Comparison of ENCODE assay signal across 16 mouse cellular contexts in the genomic region with DNA sequence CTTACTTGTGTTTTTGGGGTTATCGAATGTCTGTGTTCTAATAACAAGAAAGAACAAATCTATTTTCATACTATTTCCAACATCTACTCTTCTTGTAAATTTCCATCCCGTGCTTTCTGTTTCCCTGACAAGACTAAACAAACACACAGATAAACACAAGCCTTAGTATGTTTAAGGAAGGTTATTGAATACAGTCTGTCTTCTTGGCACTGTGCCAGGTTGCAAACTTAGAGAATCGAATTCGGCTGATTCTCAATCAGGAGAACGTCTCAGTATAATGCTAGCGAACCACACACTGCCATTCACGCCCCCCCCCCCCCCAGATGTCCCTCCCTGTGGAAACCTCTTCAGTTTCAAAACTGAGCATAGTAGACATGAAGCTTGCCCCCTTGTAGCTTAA.
DNase-seq lines count a peak whose midpoint lies in the region; ATAC-seq and TF ChIP-seq lines count a peak whose summit lies in the region.
"Had no signal": no experiment of that assay in that cellular context is flagged by ENCODE, and none has a peak within 500 bp of the region (broad histone marks: within the 10 kb centered on the region; RNA-seq: fewer than 3 reads in every experiment).

No protein-coding gene starts in this region.

- no peaks in the 10 kb centered on the region for H3K9me3 ChIP-seq in lung, embryonic 14.5 days (ENCODE audit: low read depth, low read length)
- no peaks in the 10 kb centered on the region for H3K9me3 ChIP-seq in stomach, embryonic 16.5 days (replicated peaks; ENCODE audit: control insufficient read depth, low read length)
- no peaks in the 10 kb centered on the region for H3K9me3 ChIP-seq in stomach, postnatal 0 days (ENCODE audit: control insufficient read depth, low read length)
- no peaks in the 10 kb centered on the region for H3K9me3 ChIP-seq in liver, embryonic 12.5 days (replicated peaks)
- H3K9me3 ChIP-seq: embryonic facial prominence, embryonic 12.5 days; liver, embryonic 15.5 days; megakaryocyte, embryonic 14.5 days had no signal

- no peak overlapping the region for H3K9ac ChIP-seq in lung, embryonic 14.5 days
- no peak overlapping the region for H3K9ac ChIP-seq in stomach, embryonic 16.5 days (ENCODE audit: low read length)
- no peak overlapping the region for H3K9ac ChIP-seq in stomach, postnatal 0 days (ENCODE audit: low read length)
- H3K9ac ChIP-seq in liver, embryonic 12.5 days: no peak overlapping the region
- H3K9ac ChIP-seq: embryonic facial prominence, embryonic 12.5 days; liver, embryonic 15.5 days had no signal

- no peak for TF ChIP-seq CTCF in lung, embryonic 14.5 days (IDR thresholded peaks at IDR 0.05; ENCODE audit: low read depth)
- no peak for TF ChIP-seq CTCF in stomach, postnatal 0 days (IDR thresholded peaks at IDR 0.05; ENCODE audit: low read depth)

- no peaks in the 10 kb centered on the region for H3K27me3 ChIP-seq in lung, embryonic 14.5 days (ENCODE audit: insufficient read depth, low read length)
- no peaks in the 10 kb centered on the region for H3K27me3 ChIP-seq in stomach, embryonic 16.5 days (ENCODE audit: control insufficient read depth, insufficient read depth, low read length)
- H3K27me3 ChIP-seq in stomach, postnatal 0 days (ENCODE audit: control insufficient read depth, insufficient read depth, low read length): no peaks in the 10 kb centered on the region
- no peaks in the 10 kb centered on the region for H3K27me3 ChIP-seq in liver, embryonic 12.5 days (replicated peaks)
- H3K27me3 ChIP-seq: embryonic facial prominence, embryonic 12.5 days; liver, embryonic 15.5 days; megakaryocyte, embryonic 14.5 days had no signal

- DNase-seq in cerebellum, postnatal 14 days: peak; percentile 24 to 29
- no peak for DNase-seq in cerebellum, adult 18-20 months
- peak; percentile 72 for DNase-seq in lung, embryonic 14.5 days
- no peak for DNase-seq in lung, postnatal 14 days
- no peak for DNase-seq in stomach, postnatal 0 days (ENCODE audit: low spot score)
- DNase-seq in spleen, postnatal 36 days (ENCODE audit: low spot score in 2 of 2): no peak
- DNase-seq: adrenal gland, postnatal 25 days; cerebellum, adult 11-12 months; kidney, adult 11 months; right cerebral cortex, postnatal 25 days had no signal

- ATAC-seq in lung, embryonic 14.5 days (ENCODE audit: insufficient read depth): no peak
- ATAC-seq in stomach, embryonic 16.5 days (ENCODE audit: insufficient read depth, low FRiP score): no peak
- no peak for ATAC-seq in stomach, postnatal 0 days (ENCODE audit: low FRiP score, low TSS enrichment)
- no peak for ATAC-seq in liver, embryonic 12.5 days
- ATAC-seq: CD4-positive, CD25-positive, alpha-beta regulatory T cell, adult 4 months had no signal

- H3K4me2 ChIP-seq in lung, embryonic 14.5 days: no peak overlapping the region
- 0 out of 2 replicates have a peak overlapping the region, but pooled peaks have one; percentile 4 for H3K4me2 ChIP-seq in stomach, embryonic 16.5 days (ENCODE audit: low read depth, low read length)
- H3K4me2 ChIP-seq in stomach, postnatal 0 days (replicated peaks; ENCODE audit: low read depth): no peak overlapping the region
- no peak overlapping the region for H3K4me2 ChIP-seq in liver, embryonic 12.5 days
- H3K4me2 ChIP-seq: embryonic facial prominence, embryonic 12.5 days; liver, embryonic 15.5 days had no signal

- H3K4me3 ChIP-seq in lung, embryonic 14.5 days (ENCODE audit: low read depth, low read length): no peak overlapping the region
- H3K4me3 ChIP-seq in stomach, embryonic 16.5 days (replicated peaks; ENCODE audit: low read length): no peak overlapping the region
- no peak overlapping the region for H3K4me3 ChIP-seq in stomach, postnatal 0 days (ENCODE audit: low read depth, low read length)
- no peak overlapping the region for H3K4me3 ChIP-seq in liver, embryonic 12.5 days
- H3K4me3 ChIP-seq: embryonic facial prominence, embryonic 12.5 days; liver, embryonic 15.5 days; megakaryocyte, embryonic 14.5 days had no signal

- no peaks in the 10 kb centered on the region for H3K36me3 ChIP-seq in lung, embryonic 14.5 days (ENCODE audit: insufficient read depth)
- H3K36me3 ChIP-seq in stomach, embryonic 16.5 days (ENCODE audit: control insufficient read depth, insufficient read depth, low read length): no peaks in the 10 kb centered on the region
- no peaks in the 10 kb centered on the region for H3K36me3 ChIP-seq in stomach, postnatal 0 days (ENCODE audit: control insufficient read depth, insufficient read depth, low read length)
- no peaks in the 10 kb centered on the region for H3K36me3 ChIP-seq in liver, embryonic 12.5 days
- H3K36me3 ChIP-seq: embryonic facial prominence, embryonic 12.5 days; liver, embryonic 15.5 days had no signal

- 42% methylated on average over 7 of the region's 7 CpGs for WGBS in lung, embryonic 14.5 days
- 37% methylated on average over 7 of the region's 7 CpGs for WGBS in stomach, embryonic 16.5 days
- 31% methylated on average over 7 of the region's 7 CpGs for WGBS in stomach, postnatal 0 days
- WGBS in liver, embryonic 12.5 days (ENCODE audit: insufficient replicate concordance): 65% methylated on average over 7 of the region's 7 CpGs

- H3K4me1 ChIP-seq in lung, embryonic 14.5 days (ENCODE audit: insufficient read depth): no peaks in the 10 kb centered on the region
- peaks cover 2% of the 10 kb centered on the region; the same call in 1 of the 2 replicates for H3K4me1 ChIP-seq in stomach, embryonic 16.5 days (ENCODE audit: control insufficient read depth, insufficient read depth, low read length)
- no peaks in the 10 kb centered on the region for H3K4me1 ChIP-seq in stomach, postnatal 0 days (replicated peaks; ENCODE audit: control insufficient read depth, insufficient read depth)
- no peaks in the 10 kb centered on the region for H3K4me1 ChIP-seq in liver, embryonic 12.5 days
- H3K4me1 ChIP-seq: liver, embryonic 15.5 days; megakaryocyte, embryonic 14.5 days had no signal

- no peak for TF ChIP-seq EP300 in stomach, postnatal 0 days (optimal IDR thresholded peaks at IDR 0.05)

- no peak overlapping the region for H3K27ac ChIP-seq in lung, embryonic 14.5 days (ENCODE audit: low read depth)
- no peak overlapping the region for H3K27ac ChIP-seq in stomach, embryonic 16.5 days (ENCODE audit: low read length)
- no peak overlapping the region for H3K27ac ChIP-seq in stomach, postnatal 0 days (replicated peaks)
- H3K27ac ChIP-seq in liver, embryonic 12.5 days: no peak overlapping the region
- H3K27ac ChIP-seq: embryonic facial prominence, embryonic 12.5 days; liver, embryonic 15.5 days had no signal

Comparison
In these comparisons a context has a peak if more than half of its experiments do, and no peak if none do; other contexts are left out.
1. DNase-seq: peak in cerebellum, postnatal 14 days (2 of 2) and lung, embryonic 14.5 days (single experiment); none in cerebellum, adult 18-20 months (0 of 2), lung, postnatal 14 days (single experiment), stomach, postnatal 0 days (single experiment) and spleen, postnatal 36 days (0 of 2).